Mouse (Mus musculus) ES-Bruce4 (cell line): Measurements from ENCODE around the gene Olfr543.

ENCODE experiments used
- CTCF ChIP-seq: IDR thresholded peaks from one replicate; pipeline ENCODE4 v1.8.1; 2011; ENCODE audit warnings: low read depth, low read length
- EP300 ChIP-seq: IDR thresholded peaks from 2 replicates; pipeline ENCODE4 v1.6.1; 2011; ENCODE audit warnings: low read depth, low read length; ENCODE audit not compliant: insufficient read depth
- POLR2A ChIP-seq: IDR thresholded peaks from one replicate; pipeline ENCODE4 v1.8.1; 2011; ENCODE audit warnings: low read length; ENCODE audit not compliant: insufficient read depth

GRCm38 (mm10) chr7:102486105-102486504, 4.6 kb upstream of the Olfr543 start:
- no peak for TF ChIP-seq POLR2A
- TF ChIP-seq CTCF: no peak
- TF ChIP-seq EP300: no peak
